Mouse (Mus musculus) CH12.LX (cell line): ENCODE data around the gene Sctr. TPM values are rescaled to one million over a fixed set of nuclear protein-coding genes. Genes with fewer than 3 reads are reported as not detected.

Experiments used
- DNase-seq: peaks from one replicate; pipeline ENCODE4 v3.0.0-alpha.2; 2013; ENCODE audit errors: extremely low read depth
- H3K27ac ChIP-seq: 2 replicates; pipeline ENCODE4 v1.5.1; 2012; ENCODE audit warnings: low read depth, mild to moderate bottlenecking, control low read depth, moderate library complexity; ENCODE audit not compliant: insufficient read depth
- H3K27me3 ChIP-seq: replicated peaks from 2 replicates; pipeline ENCODE3; 2012; ENCODE audit warnings: inconsistent platforms
- H3K36me3 ChIP-seq, 2 experiments: replicated peaks in 1 of 2; 2 replicates each; pipeline versions ENCODE3 to v1.6.1; 2012; ENCODE audit warnings: inconsistent platforms in 1 of 2, low read length in 1 of 2, mild to moderate bottlenecking in 1 of 2, mixed read lengths in 1 of 2, moderate library complexity in 1 of 2; ENCODE audit not compliant: control insufficient read depth in 1 of 2, insufficient read depth in 1 of 2
- H3K4me1 ChIP-seq, 2 experiments: 2 replicates each; pipeline ENCODE4 v1.6.1; 2012; ENCODE audit warnings: inconsistent platforms in 1 of 2, moderate library complexity in 1 of 2; ENCODE audit not compliant: insufficient read depth in 2 of 2, control insufficient read depth in 1 of 2
- H3K4me2 ChIP-seq: 2 replicates; pipeline ENCODE4 v1.6.1; 2012; ENCODE audit warnings: low read depth, mild to moderate bottlenecking, control low read depth; ENCODE audit not compliant: poor library complexity, insufficient read depth, severe bottlenecking
- H3K4me3 ChIP-seq, 3 experiments: fragments of 150-350 bp in 1 of 3; sonication (generic) in 1 of 3; replicated peaks in 1 of 3; 2 replicates each; pipeline versions ENCODE3 to v1.5.1; 2011 to 2012; ENCODE audit warnings: low read depth in 2 of 3, low read length in 2 of 3, mild to moderate bottlenecking in 2 of 3, moderate library complexity in 2 of 3, control low read depth in 1 of 3, improper control_type of control experiment in 1 of 3, inconsistent platforms in 1 of 3, mixed read lengths in 1 of 3; ENCODE audit not compliant: poor library complexity in 1 of 3
- H3K79me2 ChIP-seq: replicated peaks from 2 replicates; pipeline ENCODE4 v1.6.1; 2012; ENCODE audit warnings: mild to moderate bottlenecking, moderate library complexity; ENCODE audit not compliant: control insufficient read depth, poor library complexity, insufficient read depth, severe bottlenecking; ENCODE audit errors: extremely low read depth
- H3K9ac ChIP-seq: 2 replicates; pipeline ENCODE4 v1.6.1; 2012; ENCODE audit warnings: low read depth, mild to moderate bottlenecking, control low read depth, moderate library complexity; ENCODE audit not compliant: insufficient read depth
- H3K9me3 ChIP-seq: replicated peaks from 2 replicates; pipeline ENCODE3; 2012; ENCODE audit warnings: low read length, inconsistent platforms, mixed read lengths
- ELF1 ChIP-seq: IDR thresholded peaks from 2 replicates; pipeline ENCODE4 v1.6.1; 2014; ENCODE audit warnings: low read depth, mild to moderate bottlenecking, inconsistent platforms, low read length, improper control_type of control experiment
- GABPA ChIP-seq: IDR thresholded peaks from 2 replicates; pipeline ENCODE4 v1.6.1; 2012; ENCODE audit warnings: low read depth, low read length, improper control_type of control experiment, inconsistent platforms; ENCODE audit not compliant: insufficient replicate concordance
- HCFC1 ChIP-seq: IDR thresholded peaks from 2 replicates; pipeline ENCODE4 v1.6.1; 2012; ENCODE audit warnings: low read depth, mild to moderate bottlenecking, inconsistent platforms, low read length, improper control_type of control experiment
- IRF4 ChIP-seq: IDR thresholded peaks from 2 replicates; pipeline ENCODE4 v1.6.1; 2014; ENCODE audit warnings: low read depth, mild to moderate bottlenecking, inconsistent platforms, low read length, improper control_type of control experiment
- KAT2A ChIP-seq: IDR thresholded peaks from 2 replicates; pipeline ENCODE4 v1.6.1; 2012; ENCODE audit warnings: low read length, improper control_type of control experiment, inconsistent platforms; ENCODE audit not compliant: insufficient replicate concordance
- MXI1 ChIP-seq: IDR thresholded peaks from 2 replicates; pipeline ENCODE4 v1.6.1; 2011; ENCODE audit warnings: mild to moderate bottlenecking, low read depth, low read length, improper control_type of control experiment
- SIN3A ChIP-seq: IDR thresholded peaks from 2 replicates; pipeline ENCODE4 v1.6.1; 2012; ENCODE audit warnings: low read length, improper control_type of control experiment, inconsistent platforms
- UBTF ChIP-seq: IDR thresholded peaks from 2 replicates; pipeline ENCODE4 v1.6.1; 2012; ENCODE audit warnings: low read depth, mild to moderate bottlenecking, inconsistent platforms, low read length, improper control_type of control experiment, moderate library complexity
- USF1 ChIP-seq: IDR thresholded peaks from 2 replicates; pipeline ENCODE4 v1.6.1; 2014; ENCODE audit warnings: low read depth, mild to moderate bottlenecking, inconsistent platforms, low read length, improper control_type of control experiment
- USF2 ChIP-seq: conservative IDR thresholded peaks from 2 replicates; pipeline ENCODE4 v1.6.1; 2011; ENCODE audit warnings: low read depth, low read length, improper control_type of control experiment
- ZNF384 ChIP-seq: IDR thresholded peaks from 2 replicates; pipeline ENCODE4 v1.6.1; 2012; ENCODE audit warnings: low read depth, low read length, improper control_type of control experiment, inconsistent platforms
- dilution Hi-C: fragments of 300-500 bp; cut with MboI; formaldehyde crosslinking; loops from 2 replicates; pipeline ENCODE4 v1.14.3; 2020; ENCODE audit warnings: low sequenced_read_pairs; ENCODE audit not compliant: extremely low pct_unique_long_range_greater_than_20kb, extremely low pct_ligation_motif_present
- in situ Hi-C: fragments of 300-500 bp; cut with MboI; formaldehyde crosslinking; loops from 3 replicates; pipeline ENCODE4 v1.14.3; 2019; ENCODE audit warnings: low sequenced_read_pairs, low pct_ligation_motif_present, low pct_unique_long_range_greater_than_20kb, mixed read lengths
- polyA plus RNA-seq: library from polyadenylated mRNA; unstranded; fragments of >175 nt; gene quantifications from 2 replicates; pipeline ENCODE4 v1.2.1, GENCODE M21; 2012; ENCODE audit warnings: low read depth; ENCODE audit not compliant: insufficient read length
- total RNA-seq, 2 experiments: library from RNA; depleted of rRNA; stranded (reverse); fragments of 300-350 nt in 1 of 2; fragments of >200 nt in 1 of 2; gene quantifications; 2 replicates each; pipeline ENCODE4 v1.2.3; 2012 to 2014

Gene Sctr
- total and polyA plus RNA-seq, 3 experiments = not detected

- no peak within 1 kb of the TSS for H3K27ac ChIP-seq
- in situ Hi-C loops = no loop called here
- TF ChIP-seq IRF4 (no peak), ELF1 (0 out of 2 replicates have a peak, but pooled peaks have one; percentile 32), SIN3A (0 out of 2 replicates have a peak, but pooled peaks have one; percentile 51), ZNF384 (no peak), MXI1 (peak; percentile 75)
- no peak within 1 kb of the TSS for H3K9ac ChIP-seq
- no peaks in the 10 kb centered on the region for H3K79me2 ChIP-seq
- H3K27me3 ChIP-seq = no peaks in the 10 kb centered on the region
- no peaks in the 10 kb centered on the region for H3K4me1 ChIP-seq
- H3K36me3 ChIP-seq = no peaks in the 10 kb centered on the region
- H3K9me3 ChIP-seq = no peaks in the 10 kb centered on the region
- H3K4me3 ChIP-seq = peak within 1 kb of the TSS in 1 of 3 experiments; percentile 2
- H3K4me2 ChIP-seq = peak within 1 kb of the TSS; percentile 83
- dilution Hi-C loops = no loop called here
- peak; percentile 10 for DNase-seq
These were observed 9.7 kb upstream of the Sctr start, which contains the start of gene Cfap221 for GRCm38 (mm10) chr1:119996798-119997581. Gene Cfap221 (minus strand): TSS chr1:119997234.

GRCm38 (mm10) chr1:119997644-119998043, 9.1 kb upstream of the Sctr start:
- Histone ChIP-seq H3K36me3 (no peaks in the 10 kb centered on the region), H3K27me3 (no peaks in the 10 kb centered on the region), H3K4me3 (no peak overlapping the region), H3K79me2 (no peaks in the 10 kb centered on the region), H3K27ac (no peak overlapping the region), H3K4me2 (peak overlapping the region; percentile 83; the same call in 1 of the 2 replicates), H3K4me1 (no peaks in the 10 kb centered on the region), H3K9me3 (no peaks in the 10 kb centered on the region), H3K9ac (no peak overlapping the region)
- dilution Hi-C loops = no loop called here
- DNase-seq = no peak
- in situ Hi-C loops = no loop called here
- no peak for TF ChIP-seq HCFC1
- no peak for TF ChIP-seq UBTF
- no peak for TF ChIP-seq IRF4
- TF ChIP-seq USF1 = no peak
- TF ChIP-seq KAT2A = no peak
- no peak for TF ChIP-seq USF2
- no peak for TF ChIP-seq GABPA
- TF ChIP-seq, all 38 proteins: peak for 0
